Mouse (Mus musculus): ENCODE measurements around the gene Fhl2. TPM values are rescaled to one million over a fixed set of nuclear protein-coding genes. Genes with fewer than 3 reads are reported as not detected.
"Not testable (repeated sequence)": the region's sequence is repeated elsewhere in the genome, so short reads cannot be mapped to it uniquely, and the experiment has no call there.

Gene Fhl2
- total RNA-seq, 1 experiment from 2014 or later = 18.5 TPM

GRCm38 (mm10) chr1:43150225-43150624 is 46.6 kb downstream of the Fhl2 start:
- no peak for DNase-seq

- no peak for DNase-seq
These were observed 49.3 kb downstream of the Fhl2 start for GRCm38 (mm10) chr1:43147474-43147873.

GRCm38 (mm10) chr1:43145388-43145787 is 51.4 kb downstream of the Fhl2 start:
- DNase-seq = no peak

GRCm38 (mm10) chr1:43144338-43144906 is 52.4 kb downstream of the Fhl2 start:
- DNase-seq = peak; percentile 15

- no peak for DNase-seq
These were observed 53.0 kb downstream of the Fhl2 start for GRCm38 (mm10) chr1:43143791-43144190.

- peak; percentile 28 for DNase-seq
These were observed 53.5 kb downstream of the Fhl2 start for GRCm38 (mm10) chr1:43143284-43143683.

- no peak for DNase-seq
These were observed 53.9 kb downstream of the Fhl2 start for GRCm38 (mm10) chr1:43142849-43143248.

- peak; percentile 47 for DNase-seq
These were observed 55.2 kb downstream of the Fhl2 start for GRCm38 (mm10) chr1:43141555-43141961.

- DNase-seq = peak; percentile 91
These were observed 57.1 kb downstream of the Fhl2 start for GRCm38 (mm10) chr1:43139587-43140266.

GRCm38 (mm10) chr1:43138268-43138812 is 58.4 kb downstream of the Fhl2 start:
- DNase-seq = peak; percentile 28

- no peak for DNase-seq
These were observed 59.5 kb downstream of the Fhl2 start for GRCm38 (mm10) chr1:43137334-43137733.

GRCm38 (mm10) chr1:43136488-43137029 is 60.2 kb downstream of the Fhl2 start:
- not testable (repeated sequence) for DNase-seq

GRCm38 (mm10) chr1:43131591-43131990 is 65.2 kb downstream of the Fhl2 start:
- no peak for DNase-seq

GRCm38 (mm10) chr1:43130219-43130981 is 66.4 kb downstream of the Fhl2 start:
- no peak for DNase-seq

GRCm38 (mm10) chr1:43127820-43128610 is 68.8 kb downstream of the Fhl2 start:
- DNase-seq = no peak

GRCm38 (mm10) chr1:43127196-43127595 is 69.6 kb downstream of the Fhl2 start:
- DNase-seq = no peak

GRCm38 (mm10) chr1:43124726-43125125 is 72.1 kb downstream of the Fhl2 start:
- no peak for DNase-seq

GRCm38 (mm10) chr1:43122616-43123015 is 74.2 kb downstream of the Fhl2 start:
- no peak for DNase-seq

GRCm38 (mm10) chr1:43120950-43121349 is 75.8 kb downstream of the Fhl2 start:
- no peak for DNase-seq

- peak; percentile 22 for DNase-seq
These were observed 79.3 kb downstream of the Fhl2 start for GRCm38 (mm10) chr1:43117435-43117834.

GRCm38 (mm10) chr1:43112882-43113281 is 83.9 kb downstream of the Fhl2 start:
- DNase-seq = peak; percentile 64

GRCm38 (mm10) chr1:43110556-43110955 is 86.2 kb downstream of the Fhl2 start:
- DNase-seq = peak; percentile 82
